Mouse (Mus musculus) myocyte (in vitro differentiated cells): Measurements from ENCODE around the gene Rnf7.
"Not testable (repeated sequence)": the region's sequence is repeated elsewhere in the genome, so short reads cannot be mapped to it uniquely, and the experiment has no call there.

Experiments
- E2F4 ChIP-seq: IDR thresholded peaks from one replicate; pipeline ENCODE4 v1.6.1; 2011; ENCODE audit warnings: mild to moderate bottlenecking, control low read depth, moderate library complexity; ENCODE audit not compliant: insufficient read depth
- MAX ChIP-seq: IDR thresholded peaks from one replicate; pipeline ENCODE4 v1.6.1; 2011; ENCODE audit warnings: low read depth, mild to moderate bottlenecking, control low read depth
- POLR2A ChIP-seq: IDR thresholded peaks from one replicate; pipeline ENCODE4 v1.6.1; 2011; ENCODE audit warnings: low read depth, mild to moderate bottlenecking, control low read depth, moderate library complexity; ENCODE audit not compliant: insufficient read length
- POLR2AphosphoS2 ChIP-seq: IDR thresholded peaks from one replicate; pipeline ENCODE4 v1.6.1; 2011; ENCODE audit warnings: low read depth, control low read depth; ENCODE audit not compliant: insufficient read length
- TCF12 ChIP-seq: IDR thresholded peaks from one replicate; pipeline ENCODE4 v1.6.1; 2011; ENCODE audit warnings: mild to moderate bottlenecking, control low read depth; ENCODE audit not compliant: poor library complexity, insufficient read depth, severe bottlenecking
- USF1 ChIP-seq: IDR thresholded peaks from one replicate; pipeline ENCODE4 v1.6.1; 2011; ENCODE audit warnings: low read depth, mild to moderate bottlenecking, control low read depth, moderate library complexity

DNA sequence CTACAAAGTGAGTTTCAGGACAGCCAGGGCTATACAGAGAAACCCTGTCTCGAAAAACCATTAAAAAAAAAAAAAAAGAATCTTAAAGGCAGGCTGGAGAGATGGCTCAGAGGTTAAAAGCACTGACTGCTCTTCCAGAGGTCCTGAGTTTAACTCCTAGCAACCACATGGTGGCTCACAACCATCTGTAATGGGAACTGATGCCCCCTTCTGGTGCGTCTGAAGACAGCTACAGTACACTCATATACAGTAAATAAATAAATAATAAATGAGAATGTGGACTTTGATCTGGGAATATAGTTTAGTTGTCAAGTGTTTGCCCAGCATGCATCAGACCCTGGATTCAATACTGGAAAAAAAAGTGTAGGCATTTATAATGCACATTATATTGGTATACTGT lies 43.1 kb upstream of the Rnf7 start:
- not testable (repeated sequence) for TF ChIP-seq POLR2A, TCF12, USF1, E2F4, MAX, POLR2AphosphoS2
